Mouse (Mus musculus): ENCODE data around the gene Snrpb. TPM values are rescaled to one million over a fixed set of nuclear protein-coding genes. Genes with fewer than 3 reads are reported as not detected.

Gene Snrpb
- total and polyA plus RNA-seq, 2 experiments from 2014 or later: 306 to 334 TPM

GRCm38 (mm10) chr2:130162701-130163100, 16.5 kb downstream of the Snrpb start:
- no peak for TF ChIP-seq CTCF (IDR thresholded peaks at IDR 0.05; ENCODE audit: low read depth)
- DNase-seq: no peak
- no peaks in the 10 kb centered on the region for H3K27me3 ChIP-seq (ENCODE audit: insufficient read depth, low read length)
- H3K4me1 ChIP-seq (ENCODE audit: insufficient read depth): peaks cover 5% of the 10 kb centered on the region; the same call in 1 of the 2 replicates
- no peaks in the 10 kb centered on the region for H3K9me3 ChIP-seq (ENCODE audit: low read length)
- H3K27ac ChIP-seq (ENCODE audit: low read depth, low read length): no peak overlapping the region
- H3K9ac ChIP-seq: no peak overlapping the region
- no peaks in the 10 kb centered on the region for H3K36me3 ChIP-seq (ENCODE audit: insufficient read depth)
- 85% methylated on average over 5 of the region's 5 CpGs for WGBS
- no peak overlapping the region for H3K4me2 ChIP-seq (ENCODE audit: low read depth)
- no peak for ATAC-seq
- no peak overlapping the region for H3K4me3 ChIP-seq (ENCODE audit: low read depth, low read length)

- Histone ChIP-seq H3K4me3 (ENCODE audit: low read depth, low read length) (no peak overlapping the region), H3K36me3 (ENCODE audit: insufficient read depth) (no peaks in the 10 kb centered on the region), H3K9ac (no peak overlapping the region), H3K9me3 (ENCODE audit: low read length) (no peaks in the 10 kb centered on the region), H3K4me2 (ENCODE audit: low read depth) (no peak overlapping the region), H3K27me3 (ENCODE audit: insufficient read depth, low read length) (no peaks in the 10 kb centered on the region), H3K27ac (ENCODE audit: low read depth, low read length) (peak overlapping the region; percentile 71), H3K4me1 (ENCODE audit: insufficient read depth) (no peaks in the 10 kb centered on the region)
- WGBS: 50% methylated on average over 4 of the region's 4 CpGs
- TF ChIP-seq CTCF (IDR thresholded peaks at IDR 0.05; ENCODE audit: low read depth): no peak
- ATAC-seq: peak; percentile 65
- peak; percentile 22 for DNase-seq
These were observed 21.1 kb downstream of the Snrpb start for GRCm38 (mm10) chr2:130158088-130158437.

GRCm38 (mm10) chr2:130157231-130158087, 21.7 kb downstream of the Snrpb start:
- Histone ChIP-seq H3K4me3 (ENCODE audit: low read depth, low read length) (no peak overlapping the region), H3K4me1 (ENCODE audit: insufficient read depth) (no peaks in the 10 kb centered on the region), H3K27ac (ENCODE audit: low read depth, low read length) (peak overlapping the region; percentile 71), H3K9ac (no peak overlapping the region), H3K27me3 (ENCODE audit: insufficient read depth, low read length) (no peaks in the 10 kb centered on the region), H3K9me3 (ENCODE audit: low read length) (no peaks in the 10 kb centered on the region), H3K36me3 (ENCODE audit: insufficient read depth) (no peaks in the 10 kb centered on the region), H3K4me2 (ENCODE audit: low read depth) (no peak overlapping the region)
- 44% methylated on average over 14 of the region's 14 CpGs for WGBS
- TF ChIP-seq CTCF (IDR thresholded peaks at IDR 0.05; ENCODE audit: low read depth): no peak
- ATAC-seq (peak; percentile 94), DNase-seq (peak; percentile 35)

DNA sequence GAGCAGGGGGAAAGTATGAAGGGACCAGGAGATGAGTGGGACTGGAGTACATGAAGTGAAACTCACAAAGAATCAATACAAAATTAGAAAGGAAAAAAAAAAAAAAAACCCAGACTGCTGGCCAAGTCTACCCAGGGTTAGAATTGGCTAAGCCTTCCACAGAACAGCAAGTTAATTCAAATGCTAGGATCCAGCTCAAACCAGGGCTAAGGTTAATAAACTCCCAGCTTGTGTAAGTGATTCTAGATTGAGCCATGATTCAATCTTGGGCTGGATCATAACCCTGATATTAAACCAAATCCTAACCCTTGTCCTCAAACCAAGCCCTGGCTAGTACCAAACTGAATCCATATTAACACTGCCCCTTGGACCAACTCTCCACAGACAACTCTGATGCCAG, 23.4 kb downstream of the Snrpb start:
- Histone ChIP-seq H3K4me1 (ENCODE audit: insufficient read depth) (no peaks in the 10 kb centered on the region), H3K9me3 (ENCODE audit: low read length) (no peaks in the 10 kb centered on the region), H3K4me3 (ENCODE audit: low read depth, low read length) (no peak overlapping the region), H3K27ac (ENCODE audit: low read depth, low read length) (no peak overlapping the region), H3K27me3 (ENCODE audit: insufficient read depth, low read length) (no peaks in the 10 kb centered on the region), H3K36me3 (ENCODE audit: insufficient read depth) (no peaks in the 10 kb centered on the region), H3K4me2 (ENCODE audit: low read depth) (no peak overlapping the region), H3K9ac (no peak overlapping the region)
- DNase-seq: no peak
- no peak for ATAC-seq
- no peak for TF ChIP-seq CTCF (IDR thresholded peaks at IDR 0.05; ENCODE audit: low read depth)

GRCm38 (mm10) chr2:130155171-130155570, 24.0 kb downstream of the Snrpb start:
- no peaks in the 10 kb centered on the region for H3K9me3 ChIP-seq (ENCODE audit: low read length)
- DNase-seq (no peak), ATAC-seq (no peak)
- TF ChIP-seq CTCF (IDR thresholded peaks at IDR 0.05; ENCODE audit: low read depth): no peak
- H3K4me3 ChIP-seq (ENCODE audit: low read depth, low read length): no peak overlapping the region
- H3K27me3 ChIP-seq (ENCODE audit: insufficient read depth, low read length): no peaks in the 10 kb centered on the region
- no peak overlapping the region for H3K27ac ChIP-seq (ENCODE audit: low read depth, low read length)
- no peaks in the 10 kb centered on the region for H3K4me1 ChIP-seq (ENCODE audit: insufficient read depth)
- 76% methylated on average over 3 of the region's 3 CpGs for WGBS
- no peak overlapping the region for H3K4me2 ChIP-seq (ENCODE audit: low read depth)
- no peaks in the 10 kb centered on the region for H3K36me3 ChIP-seq (ENCODE audit: insufficient read depth)
- H3K9ac ChIP-seq: no peak overlapping the region

GRCm38 (mm10) chr2:130146089-130146668, 33.0 kb downstream of the Snrpb start:
- no peak overlapping the region for H3K9ac ChIP-seq
- no peaks in the 10 kb centered on the region for H3K27me3 ChIP-seq (ENCODE audit: insufficient read depth, low read length)
- no peak overlapping the region for H3K4me3 ChIP-seq (ENCODE audit: low read depth, low read length)
- no peaks in the 10 kb centered on the region for H3K36me3 ChIP-seq (ENCODE audit: insufficient read depth)
- WGBS: 29% methylated on average over 5 of the region's 5 CpGs
- ATAC-seq (peak; percentile 81), DNase-seq (peak; percentile 39)
- no peaks in the 10 kb centered on the region for H3K4me1 ChIP-seq (ENCODE audit: insufficient read depth)
- H3K9me3 ChIP-seq (ENCODE audit: low read length): no peaks in the 10 kb centered on the region
- H3K4me2 ChIP-seq (ENCODE audit: low read depth): no peak overlapping the region
- no peak for TF ChIP-seq CTCF (IDR thresholded peaks at IDR 0.05; ENCODE audit: low read depth)
- H3K27ac ChIP-seq (ENCODE audit: low read depth, low read length): peak overlapping the region; percentile 45; the same call in 1 of the 2 replicates

DNA sequence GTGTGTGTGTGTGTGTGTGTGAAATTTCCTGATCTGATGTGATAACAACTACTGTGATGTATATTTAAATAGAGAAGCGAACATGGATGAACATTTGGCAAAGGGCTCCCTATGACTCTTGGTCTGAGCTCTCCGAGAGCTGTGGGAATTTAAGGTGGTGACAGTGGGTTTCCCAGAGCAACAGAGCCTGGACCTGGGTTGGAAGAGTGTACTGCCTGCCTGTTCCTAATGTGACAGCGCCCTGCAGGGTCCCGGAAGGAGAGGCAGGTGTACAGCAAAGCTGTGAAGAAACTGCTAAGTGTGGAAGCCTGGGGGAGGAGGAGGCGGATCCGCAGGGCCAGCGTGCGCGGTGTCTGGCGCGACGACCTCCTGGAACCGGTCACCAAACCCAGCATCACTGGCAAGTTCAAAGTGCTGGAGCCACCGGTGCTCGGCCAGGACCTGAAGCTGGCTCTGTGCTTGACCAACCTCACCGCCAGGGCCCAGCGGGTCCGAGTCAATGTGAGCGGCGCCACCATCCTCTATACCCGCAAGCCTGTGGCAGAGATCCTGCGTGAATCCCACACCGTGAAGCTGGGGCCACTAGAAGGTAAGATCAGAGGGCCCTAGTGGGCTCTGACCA, 34.4 kb downstream of the Snrpb start:
- ATAC-seq (peak; percentile 63), DNase-seq (peak; percentile 30)
- Histone ChIP-seq H3K36me3 (ENCODE audit: insufficient read depth) (no peaks in the 10 kb centered on the region), H3K9me3 (ENCODE audit: low read length) (no peaks in the 10 kb centered on the region), H3K4me1 (ENCODE audit: insufficient read depth) (no peaks in the 10 kb centered on the region), H3K27me3 (ENCODE audit: insufficient read depth, low read length) (no peaks in the 10 kb centered on the region), H3K27ac (ENCODE audit: low read depth, low read length) (no peak overlapping the region), H3K4me3 (ENCODE audit: low read depth, low read length) (no peak overlapping the region), H3K4me2 (ENCODE audit: low read depth) (no peak overlapping the region), H3K9ac (no peak overlapping the region)
- no peak for TF ChIP-seq CTCF (IDR thresholded peaks at IDR 0.05; ENCODE audit: low read depth)
- WGBS: 77% methylated on average over 23 of the region's 23 CpGs
